Mouse (Mus musculus) megakaryocyte progenitor cell, adult 5-6 weeks (primary cell): ENCODE results near the gene Lmntd1. TPM values are rescaled to one million over a fixed set of nuclear protein-coding genes. Genes with fewer than 3 reads are reported as not detected.

Experiments
- ATAC-seq: replicated peaks from 2 replicates; pipeline ENCODE4 v1.8.0; 2016; ENCODE audit warnings: mild to moderate bottlenecking, moderate TSS enrichment, inconsistent platforms; ENCODE audit not compliant: poor library complexity
- total RNA-seq, 2 experiments: library from RNA; stranded (forward) in 1 of 2; stranded (reverse) in 1 of 2; fragments of 157-497, 149-512 nt in 1 of 2; fragments of 200-1000 nt in 1 of 2; gene quantifications; 2 replicates each; pipeline versions ENCODE4 v1.2.3 to v1.2.4; 2015 to 2017

Lmntd1 gene
- total RNA-seq, 2 experiments from 2014 or later, result not detected

GRCm38 (mm10) chr6:145605203-145605602 lies 8.9 kb downstream of the Lmntd1 start:
- ATAC-seq, result no peak

GRCm38 (mm10) chr6:145604648-145605047 lies 9.5 kb downstream of the Lmntd1 start:
- no peak for ATAC-seq

- ATAC-seq, result no peak
These were observed 10.0 kb downstream of the Lmntd1 start for GRCm38 (mm10) chr6:145604126-145604525.

- ATAC-seq, result peak; percentile 57
These were observed 15.1 kb downstream of the Lmntd1 start for GRCm38 (mm10) chr6:145598794-145599555.

- ATAC-seq, result no peak
These were observed 18.2 kb downstream of the Lmntd1 start for GRCm38 (mm10) chr6:145595905-145596304.

GRCm38 (mm10) chr6:145593991-145594390 lies 20.1 kb downstream of the Lmntd1 start:
- ATAC-seq, result no peak

GRCm38 (mm10) chr6:145592531-145592998 lies 21.6 kb downstream of the Lmntd1 start:
- no peak for ATAC-seq

- no peak for ATAC-seq
These were observed 22.1 kb downstream of the Lmntd1 start for GRCm38 (mm10) chr6:145592036-145592435.

GRCm38 (mm10) chr6:145591578-145591977 lies 22.5 kb downstream of the Lmntd1 start:
- no peak for ATAC-seq

GRCm38 (mm10) chr6:145590501-145591293 lies 23.4 kb downstream of the Lmntd1 start:
- ATAC-seq, result no peak

GRCm38 (mm10) chr6:145585052-145585973 lies 28.8 kb downstream of the Lmntd1 start:
- no peak for ATAC-seq

GRCm38 (mm10) chr6:145581366-145582170 lies 32.6 kb downstream of the Lmntd1 start:
- ATAC-seq, result no peak

GRCm38 (mm10) chr6:145579761-145580160 lies 34.4 kb downstream of the Lmntd1 start:
- ATAC-seq, result no peak

- 0 out of 2 replicates have a peak, but pooled peaks have one; percentile 20 for ATAC-seq
These were observed 35.5 kb downstream of the Lmntd1 start for GRCm38 (mm10) chr6:145578457-145579185.

GRCm38 (mm10) chr6:145576762-145577161 lies 37.4 kb downstream of the Lmntd1 start:
- ATAC-seq, result no peak

GRCm38 (mm10) chr6:145573250-145574013 lies 40.7 kb downstream of the Lmntd1 start:
- 0 out of 2 replicates have a peak, but pooled peaks have one; percentile 20 for ATAC-seq

GRCm38 (mm10) chr6:145568701-145569100 lies 45.4 kb downstream of the Lmntd1 start:
- ATAC-seq, result no peak

GRCm38 (mm10) chr6:145567832-145568231 lies 46.3 kb downstream of the Lmntd1 start:
- no peak for ATAC-seq
